Comparison of ENCODE assay signal across 27 mouse cellular contexts in the genomic region with DNA sequence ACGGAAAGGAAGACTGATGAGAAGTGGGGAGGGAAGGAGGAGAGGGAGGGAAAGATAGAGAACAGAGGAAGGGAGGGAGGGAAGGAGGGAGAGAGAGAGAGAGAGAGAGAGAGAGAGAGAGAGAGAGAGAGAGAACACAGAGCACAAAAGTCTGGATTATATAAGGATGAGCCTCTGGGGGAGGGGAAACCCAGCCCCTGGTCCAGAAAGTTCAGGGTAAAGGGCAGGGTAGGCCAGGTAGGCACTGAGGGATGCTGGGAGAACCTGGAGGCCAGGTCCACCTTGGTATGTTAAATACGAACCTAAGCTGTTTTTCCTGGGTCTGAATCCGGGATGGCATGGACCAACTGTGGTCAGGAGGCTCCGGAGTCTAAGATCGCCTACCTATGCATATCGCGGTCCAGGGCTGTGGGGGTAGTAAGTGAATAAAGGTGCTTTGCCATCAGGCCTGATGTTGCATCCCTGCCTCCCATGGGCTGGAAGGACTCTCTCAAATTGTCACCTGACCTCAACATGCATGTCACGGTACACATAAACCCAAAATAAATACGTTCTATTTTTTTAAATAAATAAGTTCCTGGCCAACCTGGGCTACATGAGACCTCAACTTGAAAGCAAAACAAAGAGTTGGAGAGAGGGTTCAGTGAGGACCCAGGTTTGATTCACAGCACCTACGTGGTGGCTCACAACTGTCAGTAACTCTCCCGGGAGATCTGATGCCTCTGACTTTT. TPM values are rescaled to one million over a fixed set of nuclear protein-coding genes. Genes with fewer than 3 reads are reported as not detected.
DNase-seq lines count a peak whose midpoint lies in the region; ATAC-seq lines count a peak whose summit lies in the region.
"Had no signal": no experiment of that assay in that cellular context is flagged by ENCODE, and none has a peak within 500 bp of the region (broad histone marks: within the 10 kb centered on the region; RNA-seq: fewer than 3 reads in every experiment).

No protein-coding gene starts in this region.

- peaks cover 29% of the 10 kb centered on the region for H3K4me1 ChIP-seq in liver, embryonic 15.5 days (replicated peaks)

- H3K27me3 ChIP-seq in liver, embryonic 15.5 days: no peaks in the 10 kb centered on the region
- H3K27me3 ChIP-seq: embryonic facial prominence, embryonic 12.5 days; heart, embryonic 12.5 days; midbrain, embryonic 13.5 days; Patski had no signal

- DNase-seq in cerebellum, adult 9-10 months: peak; percentile 60
- DNase-seq in cerebellum, postnatal 10 days: no peak
- DNase-seq in kidney, adult 9 months: peak; percentile 67
- no peak for DNase-seq in kidney, adult 11 months
- DNase-seq in CD4-positive helper T cell, adult 2 months (ENCODE audit: low read depth, low spot score): peak; percentile 11
- no peak for DNase-seq in retina, embryonic 14.5 days (ENCODE audit: low spot score)
- DNase-seq: adrenal gland, postnatal 14 days; cerebellum, adult 11-12 months; embryo, embryonic 11 days; gastrocnemius, adult 2 months; gastrocnemius, postnatal 36 days; kidney, postnatal 4 days; layer of hippocampus, postnatal 36 days; left cerebral cortex, postnatal 4 days; lung, embryonic 14.5 days; retina, postnatal 1 day; right cerebral cortex, postnatal 14 days; thymus, adult 2 months; thymus, postnatal 36 days had no signal

- no peaks in the 10 kb centered on the region for H3K9me3 ChIP-seq in liver, embryonic 15.5 days (replicated peaks)
- H3K9me3 ChIP-seq: embryonic facial prominence, embryonic 12.5 days; heart, embryonic 12.5 days; midbrain, embryonic 13.5 days had no signal

- peak overlapping the region; percentile 76; the same call in 1 of the 2 replicates for H3K4me2 ChIP-seq in liver, embryonic 15.5 days

- no peak overlapping the region for H3K9ac ChIP-seq in liver, embryonic 15.5 days
- H3K9ac ChIP-seq: embryonic facial prominence, embryonic 12.5 days; heart, embryonic 12.5 days; hindbrain, embryonic 14.5 days; midbrain, embryonic 13.5 days had no signal

- no peak for ATAC-seq in liver, embryonic 15.5 days (ENCODE audit: insufficient read depth)
- ATAC-seq: forebrain, embryonic 16.5 days; intestine, postnatal 0 days; midbrain, embryonic 13.5 days; Patski had no signal

- peak overlapping the region; percentile 98 for H3K27ac ChIP-seq in liver, embryonic 15.5 days (replicated peaks)
- H3K27ac ChIP-seq: embryonic facial prominence, embryonic 12.5 days; hindbrain, embryonic 14.5 days had no signal

- no peak overlapping the region for H3K4me3 ChIP-seq in liver, embryonic 15.5 days (replicated peaks)
- H3K4me3 ChIP-seq: embryonic facial prominence, embryonic 12.5 days; midbrain, embryonic 13.5 days had no signal

- 84% methylated on average over 11 of the region's 11 CpGs for WGBS in liver, embryonic 15.5 days (ENCODE audit: insufficient replicate concordance)

- peaks cover 28% of the 10 kb centered on the region for H3K36me3 ChIP-seq in liver, embryonic 15.5 days (replicated peaks)

RNA-seq across cellular contexts. Expression of a gene that starts 2.0 kb away (rescaled TPM):
- 35.6 and 38.9 TPM in 2 replicates for polyA plus RNA-seq in liver, embryonic 15.5 days (2015; fragmentation: Nextera tagmentation; extraction: Ambion mirVana)

RNA-seq across cellular contexts. Expression of a gene that starts 15.2 kb away (rescaled TPM):
- polyA plus RNA-seq in liver, embryonic 15.5 days (2015; fragmentation: Nextera tagmentation; extraction: Ambion mirVana): 28.2 and 29.6 TPM in 2 replicates

RNA-seq across cellular contexts. Expression of a gene that starts 23.8 kb away (rescaled TPM):
- 920 and 1,009 TPM in 2 replicates for polyA plus RNA-seq in liver, embryonic 15.5 days (2015; fragmentation: Nextera tagmentation; extraction: Ambion mirVana)

RNA-seq across cellular contexts. Expression of a gene that starts 24.1 kb away (rescaled TPM):
- 0.06 and 0.09 TPM in 2 replicates for polyA plus RNA-seq in liver, embryonic 15.5 days (2015; fragmentation: Nextera tagmentation; extraction: Ambion mirVana)

RNA-seq across cellular contexts. Expression of a gene that starts 27.6 kb away (rescaled TPM):
- polyA plus RNA-seq in liver, embryonic 15.5 days (2015; fragmentation: Nextera tagmentation; extraction: Ambion mirVana): 0.67 and 0.75 TPM in 2 replicates

Comparison
In these comparisons a context has a peak if more than half of its experiments do, and no peak if none do; other contexts are left out.
1. DNase-seq: peak in cerebellum, adult 9-10 months (single experiment), kidney, adult 9 months (single experiment) and CD4-positive helper T cell, adult 2 months (single experiment); none in cerebellum, postnatal 10 days (0 of 2), kidney, adult 11 months (single experiment) and retina, embryonic 14.5 days (single experiment).